Mouse (Mus musculus) left cerebral cortex, adult 2 months (tissue): ENCODE results near the gene Yeats2. TPM values are rescaled to one million over a fixed set of nuclear protein-coding genes. Genes with fewer than 3 reads are reported as not detected.
"Not testable (repeated sequence)": the region's sequence is repeated elsewhere in the genome, so short reads cannot be mapped to it uniquely, and the experiment has no call there.

Experiments used
- DNase-seq, 2 experiments: peaks; one replicate each; pipeline ENCODE4 v3.0.0; 2021 to 2022; ENCODE audit warnings: low spot score in 2 of 2, mixed read lengths in 1 of 2; ENCODE audit errors: extremely low spot score in 1 of 2
- H3K27ac ChIP-seq: fragments of 200-600 bp; 2 replicates; pipeline ENCODE4 v1.8.1; 2022
- H3K4me3 ChIP-seq: fragments of 200-600 bp; 2 replicates; pipeline ENCODE4 v1.8.1; 2022
- CTCF ChIP-seq: fragments of 200-600 bp; IDR thresholded peaks from 2 replicates; pipeline ENCODE4 v1.8.1; 2022; ENCODE audit warnings: antibody characterized with exemption, mild to moderate bottlenecking, moderate library complexity
- intact Hi-C: fragments of 180-260 bp; cut with DNase I; formaldehyde crosslinking; loops from one replicate; pipeline ENCODE4 v1.15.1; 2025
- long read RNA-seq, 2 experiments: library from polyadenylated mRNA; stranded (forward); transcript quantifications; one replicate each; pipeline ENCODE4 v2.0.0; 2021; ENCODE audit warnings: borderline mapping rate in 2 of 2
- total RNA-seq, 2 experiments: library from RNA; stranded (reverse); gene quantifications; 2 replicates each; pipeline ENCODE4 v1.2.3; 2021

Yeats2 gene
- total RNA-seq = 10 to 100 TPM; 42.7 to 42.8 TPM
- long read RNA-seq, experiment 1, full-length matches to known transcripts = 10 of 31 reads
- long read RNA-seq, experiment 1, partial matches to known transcripts = 4 of 31 reads
- long read RNA-seq, experiment 1, other reads (novel, unspliced or antisense) = 17 of 31 reads
- long read RNA-seq, experiment 2, full-length matches to known transcripts = 6 of 28 reads
- long read RNA-seq, experiment 2, partial matches to known transcripts = 8 of 28 reads
- long read RNA-seq, experiment 2, other reads (novel, unspliced or antisense) = 14 of 28 reads

DNA sequence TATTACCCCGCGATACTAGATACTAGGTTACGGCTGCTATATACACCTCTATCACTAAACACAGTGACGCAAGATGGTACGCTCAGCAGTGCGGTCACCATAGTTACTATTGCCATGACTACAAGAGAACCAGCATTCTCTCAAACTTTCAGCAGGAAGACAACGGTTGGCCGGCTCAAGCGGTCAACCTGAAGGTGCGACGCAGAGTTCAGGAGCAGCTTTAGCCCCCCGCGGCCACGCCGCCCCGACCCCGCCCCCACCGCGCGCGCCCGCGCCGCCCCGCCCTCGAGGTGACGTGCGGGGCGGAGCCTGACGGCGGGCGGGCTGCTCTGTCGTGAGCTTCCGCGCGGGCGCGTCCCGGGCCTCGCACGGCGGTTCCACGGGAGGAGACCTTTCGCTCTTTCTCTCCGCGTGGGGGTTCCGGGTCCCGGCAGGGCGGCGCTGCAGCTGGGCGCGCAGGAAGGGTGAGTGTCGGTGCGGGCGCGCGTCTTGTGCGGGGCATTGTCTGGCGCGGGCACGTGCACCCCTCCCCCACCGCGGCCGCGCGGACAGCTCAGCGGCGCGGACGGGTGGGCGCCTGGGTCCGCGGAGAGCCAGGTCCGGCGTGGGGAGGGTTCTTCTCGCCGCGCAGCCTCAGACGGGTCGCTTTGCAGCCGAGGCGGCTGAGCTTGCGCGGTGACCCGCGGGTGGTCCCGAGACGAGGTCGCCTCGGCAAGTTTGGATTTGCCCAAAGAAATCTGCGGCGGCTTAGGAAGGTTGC is at the start of gene Yeats2:
TSS of gene Yeats2 (plus strand) at position 292 of the 760 bp plus-strand sequence.
- peak; percentile 80 to 86 for DNase-seq
- intact Hi-C loops = loop anchor here (2.0 kb wide), 1 partner anchor 44 kb away; the partner anchor contains the start of gene Klhl24
- TF ChIP-seq CTCF = no peak; the same call in 1 of the 2 replicates
- H3K4me3 ChIP-seq = peak within 1 kb of the TSS; percentile 66
- peak within 1 kb of the TSS; percentile 97 for H3K27ac ChIP-seq

DNA sequence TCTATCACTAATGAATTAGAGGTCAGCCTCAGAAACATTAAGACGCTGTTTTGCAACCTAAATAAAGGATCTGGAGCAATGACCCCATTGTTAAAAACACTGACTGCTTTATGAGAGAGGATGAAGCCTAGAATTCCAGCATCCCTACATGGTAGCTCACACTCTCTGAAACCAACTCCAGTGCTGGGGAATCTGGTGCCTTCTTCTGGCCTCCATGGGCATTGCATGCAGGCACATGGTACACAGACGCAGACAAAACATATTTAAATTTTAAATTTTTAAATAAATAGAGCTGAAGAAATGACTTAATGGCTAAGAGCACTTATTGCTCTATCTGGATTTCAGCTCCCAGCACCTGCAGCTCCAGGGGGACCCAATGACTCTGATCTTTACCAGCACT is 44.9 kb upstream of the Yeats2 start:
- DNase-seq = no peak
- intact Hi-C loops = loop anchor here (2.0 to 10.0 kb wide), 3 partner anchors 45 to 374 kb away; partner anchors contain the start of gene Yeats2

DNA sequence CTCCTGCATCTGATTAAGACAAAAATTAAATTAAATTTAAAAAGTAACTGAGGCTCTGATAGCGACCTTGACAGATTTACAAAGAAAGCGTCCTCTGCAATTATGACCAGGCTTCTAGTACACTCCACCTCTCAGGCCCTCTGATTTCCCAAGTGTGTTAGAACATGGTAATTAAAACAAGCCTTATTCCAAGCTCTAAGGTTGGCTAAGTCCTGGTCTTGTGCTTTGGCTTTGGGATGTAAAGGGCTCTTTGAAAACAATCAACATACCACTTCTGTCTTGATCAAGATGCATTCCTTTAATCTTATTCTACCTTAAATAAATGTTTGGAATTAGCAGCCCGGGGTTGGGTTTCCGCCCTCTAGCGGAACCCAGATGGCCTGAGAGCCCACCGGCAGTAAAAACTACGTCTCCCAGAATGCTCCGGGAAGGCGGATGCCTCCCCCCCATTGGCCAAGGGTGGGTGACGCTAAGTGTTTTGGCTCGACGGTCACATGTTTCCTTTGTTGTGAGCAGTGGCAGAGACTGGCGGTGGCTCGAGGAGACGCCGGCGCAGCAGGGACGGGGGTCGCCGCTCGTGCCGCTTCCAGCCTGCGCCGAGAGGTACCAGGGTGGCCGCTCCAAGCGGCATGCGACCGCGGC is 43.7 kb upstream of the Yeats2 start, which contains the start of gene Klhl24:
TSS of gene Klhl24 (plus strand) at position 474 of the 642 bp plus-strand sequence.
- peak; percentile 87 for TF ChIP-seq CTCF
- intact Hi-C loops = loop anchor here (2.0 to 10.0 kb wide), 3 partner anchors 44 to 375 kb away; partner anchors contain the start of gene Yeats2
- peak within 1 kb of the TSS; percentile 99 for H3K4me3 ChIP-seq
- peak; percentile 90 to 94 for DNase-seq
- H3K27ac ChIP-seq = peak within 1 kb of the TSS; percentile 100

More for the DNA sequence above, 44.9 kb upstream of the Yeats2 start:
- Histone ChIP-seq H3K27ac (no peak overlapping the region), H3K4me3 (no peak overlapping the region)
- TF ChIP-seq CTCF = peak; percentile 40

DNA sequence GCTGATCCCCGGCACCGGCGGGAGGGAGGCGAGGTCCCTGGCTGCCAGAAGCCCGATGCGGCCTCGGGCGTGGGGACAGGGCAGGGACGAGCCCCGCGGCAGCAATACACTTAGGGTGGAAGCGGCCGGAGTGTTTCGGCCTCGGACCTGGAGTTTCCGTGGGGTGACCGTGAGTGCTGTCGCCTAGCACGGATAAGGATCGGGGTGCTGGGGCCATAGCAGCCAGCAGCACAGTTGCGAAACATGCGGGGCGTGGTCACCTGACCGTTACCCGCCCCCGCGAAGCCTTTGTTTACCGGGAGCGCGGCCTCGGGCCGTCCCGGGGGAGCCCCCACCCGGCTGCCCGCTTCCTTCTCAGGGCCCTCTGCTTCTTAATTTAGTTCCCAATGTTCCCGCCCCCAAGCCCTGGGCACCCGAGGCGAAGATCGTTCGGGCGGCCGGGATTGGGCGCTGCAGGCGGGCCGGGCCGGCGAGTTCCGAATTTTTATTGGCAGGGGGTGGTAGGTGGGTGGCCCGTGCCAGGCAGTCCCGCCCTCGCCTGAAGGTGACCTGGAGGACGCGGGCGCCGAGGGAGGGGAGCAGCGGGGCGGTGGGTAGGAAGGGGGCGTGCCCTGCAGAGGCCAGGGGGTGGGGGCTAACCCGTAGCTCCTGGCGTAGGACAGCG is 43.0 kb upstream of the Yeats2 start:
- DNase-seq = peak; percentile 85 to 90
- intact Hi-C loops = loop anchor here (2.0 to 10.0 kb wide), 3 partner anchors 43 to 376 kb away; partner anchors contain the start of gene Yeats2
- no peak for TF ChIP-seq CTCF
- peak overlapping the region; percentile 100 for H3K27ac ChIP-seq
- peak overlapping the region; percentile 99 for H3K4me3 ChIP-seq

DNA sequence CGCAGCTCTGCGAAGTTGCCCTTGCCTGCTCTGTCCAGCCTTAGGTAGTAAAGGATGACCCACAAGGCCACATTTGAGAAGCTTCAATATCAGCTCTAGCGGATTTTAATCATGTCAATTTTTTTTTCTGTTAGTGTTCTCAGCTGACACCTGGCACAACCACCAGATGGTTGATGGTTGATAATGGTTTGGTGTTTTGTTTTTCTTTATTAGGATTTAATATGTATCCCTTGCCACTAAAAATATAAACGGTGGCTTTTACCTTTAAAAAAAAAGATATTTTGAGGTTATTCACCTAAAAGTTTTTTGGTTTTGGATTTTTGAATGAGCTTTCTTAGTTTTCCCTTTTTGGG is 42.5 kb upstream of the Yeats2 start:
- TF ChIP-seq CTCF = no peak
- Histone ChIP-seq H3K4me3 (peak overlapping the region; percentile 99), H3K27ac (peak overlapping the region; percentile 100)
- intact Hi-C loops = loop anchor here (5.0 to 10.0 kb wide), 2 partner anchors 214 to 376 kb away; no protein-coding TSS in a partner anchor
- DNase-seq = no peak

DNA sequence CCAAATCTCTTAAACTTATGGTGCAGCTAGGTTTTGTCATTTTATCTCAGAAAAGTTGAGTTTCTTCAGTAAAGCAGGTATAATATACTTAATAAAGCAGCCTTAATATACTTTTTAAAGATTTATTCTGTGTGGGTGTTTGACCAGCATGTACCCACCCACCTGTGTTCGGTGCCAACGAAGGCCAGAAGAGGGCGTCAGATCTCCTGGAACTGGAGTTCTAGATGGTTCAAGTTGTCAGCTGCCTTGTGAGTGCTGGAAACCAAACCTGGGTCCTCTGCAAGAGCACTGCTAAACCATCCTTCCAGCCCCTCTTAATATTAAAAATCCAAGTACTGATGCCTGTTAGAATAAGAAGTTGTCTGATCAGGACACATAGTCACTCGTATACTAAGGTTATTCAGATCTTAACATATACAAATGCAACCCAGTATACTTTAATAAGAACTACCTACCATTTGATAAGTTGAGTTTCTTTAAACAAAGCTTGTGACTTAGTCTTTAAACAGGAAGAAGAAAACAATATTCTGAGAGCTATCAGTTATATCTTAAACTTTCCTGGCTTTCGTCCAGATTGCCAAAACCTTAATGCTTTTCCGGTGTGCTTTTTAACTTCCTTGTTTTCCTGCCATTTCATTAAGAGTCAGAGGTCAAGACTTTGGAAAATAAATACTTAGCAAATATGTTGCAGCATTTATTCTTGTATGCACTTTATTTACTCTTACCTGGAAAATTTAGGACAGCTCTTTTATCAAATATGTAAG is 41.8 kb upstream of the Yeats2 start:
- intact Hi-C loops = loop anchor here (5.0 to 10.0 kb wide), 2 partner anchors 214 to 377 kb away; no protein-coding TSS in a partner anchor

DNA sequence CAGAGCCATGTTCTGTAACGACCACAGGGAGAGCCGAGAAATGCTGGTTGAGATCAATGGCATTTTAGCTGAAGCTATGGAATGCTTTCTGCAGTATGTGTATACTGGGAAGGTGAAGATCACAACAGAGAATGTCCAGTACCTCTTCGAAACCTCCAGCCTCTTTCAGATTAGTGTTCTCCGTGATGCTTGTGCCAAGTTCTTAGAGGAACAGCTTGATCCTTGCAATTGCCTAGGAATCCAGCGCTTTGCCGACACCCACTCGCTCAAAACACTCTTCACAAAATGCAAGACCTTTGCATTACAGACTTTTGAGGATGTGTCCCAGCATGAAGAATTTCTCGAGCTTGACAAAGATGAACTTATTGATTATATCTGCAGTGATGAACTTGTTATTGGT is 33.9 kb upstream of the Yeats2 start:
- no peak for DNase-seq
- no peak overlapping the region for H3K4me3 ChIP-seq
- intact Hi-C loops = no loop called here
- TF ChIP-seq CTCF = no peak
- H3K27ac ChIP-seq = no peak overlapping the region

More for the DNA sequence above, 41.8 kb upstream of the Yeats2 start:
- no peak; the same call in none of the 2 replicates for TF ChIP-seq CTCF
- DNase-seq = no peak
- Histone ChIP-seq H3K27ac (no peak overlapping the region; the same call in 1 of the 2 replicates), H3K4me3 (no peak overlapping the region; the same call in 1 of the 2 replicates)

DNA sequence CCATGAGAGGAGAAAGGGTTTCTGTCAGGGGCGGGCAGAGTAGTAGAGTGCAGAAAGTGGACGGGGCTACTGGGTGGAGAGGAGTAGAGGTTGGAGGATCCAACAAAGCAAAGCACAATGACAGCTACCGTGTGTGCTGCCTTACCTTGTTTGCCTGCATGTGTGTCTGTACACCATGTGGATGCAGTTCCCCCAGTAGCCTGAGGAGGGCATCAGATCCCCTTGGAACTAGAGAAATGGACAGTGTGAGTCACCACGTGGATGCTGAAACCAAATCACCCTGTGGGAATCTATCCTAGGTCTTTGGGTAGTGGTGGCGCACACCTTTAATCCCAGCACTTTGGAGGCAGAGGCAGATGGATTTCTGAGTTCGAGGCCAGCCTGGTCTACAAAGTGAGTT is 31.9 kb upstream of the Yeats2 start:
- Histone ChIP-seq H3K4me3 (no peak overlapping the region), H3K27ac (no peak overlapping the region)
- intact Hi-C loops = no loop called here
- TF ChIP-seq CTCF = peak; percentile 7
- DNase-seq = no peak

DNA sequence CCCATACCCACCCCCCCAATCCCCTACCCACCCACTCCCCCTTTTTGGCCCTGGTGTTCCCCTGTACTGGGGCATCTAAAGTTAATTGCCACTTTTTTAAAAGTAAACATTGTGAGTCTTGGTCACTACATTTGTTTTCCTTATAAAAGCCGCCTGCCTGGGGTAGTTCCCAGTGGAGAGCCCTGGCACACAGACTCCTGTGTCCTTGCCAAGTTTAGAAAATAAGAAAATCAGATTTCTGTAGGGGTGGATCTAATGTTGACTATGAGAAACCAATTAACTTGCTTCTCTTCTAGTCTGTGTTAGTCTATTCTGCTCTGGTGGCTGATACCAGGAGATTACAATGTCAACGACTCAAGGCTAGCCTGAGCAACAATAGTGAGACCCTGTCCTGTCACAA is 28.2 kb upstream of the Yeats2 start:
- TF ChIP-seq CTCF = no peak
- DNase-seq = no peak
- intact Hi-C loops = no loop called here

DNA sequence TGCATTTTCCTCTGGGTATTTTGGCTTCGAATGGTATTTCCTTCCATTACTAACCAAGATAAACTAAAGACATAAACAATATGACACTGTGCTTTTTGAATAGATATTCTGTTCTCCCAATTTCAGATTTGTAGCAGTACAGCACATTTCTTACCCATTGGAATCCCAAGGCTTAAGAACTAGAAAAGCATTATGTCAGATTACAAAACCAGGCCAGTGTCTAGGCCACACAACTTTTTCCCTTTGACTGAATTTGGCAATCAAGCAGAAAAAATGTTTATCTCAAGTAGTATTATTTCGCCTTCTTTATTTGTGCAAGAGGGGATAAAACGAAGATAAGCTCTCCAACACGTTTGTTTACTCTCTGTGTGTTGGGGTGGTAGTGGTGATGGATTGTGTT is 24.8 kb upstream of the Yeats2 start:
- no peak overlapping the region for H3K27ac ChIP-seq
- no peak for DNase-seq
- H3K4me3 ChIP-seq = no peak overlapping the region
- intact Hi-C loops = no loop called here
- no peak for TF ChIP-seq CTCF

More for the DNA sequence above, 28.2 kb upstream of the Yeats2 start:
- H3K27ac ChIP-seq = no peak overlapping the region
- no peak overlapping the region for H3K4me3 ChIP-seq

DNA sequence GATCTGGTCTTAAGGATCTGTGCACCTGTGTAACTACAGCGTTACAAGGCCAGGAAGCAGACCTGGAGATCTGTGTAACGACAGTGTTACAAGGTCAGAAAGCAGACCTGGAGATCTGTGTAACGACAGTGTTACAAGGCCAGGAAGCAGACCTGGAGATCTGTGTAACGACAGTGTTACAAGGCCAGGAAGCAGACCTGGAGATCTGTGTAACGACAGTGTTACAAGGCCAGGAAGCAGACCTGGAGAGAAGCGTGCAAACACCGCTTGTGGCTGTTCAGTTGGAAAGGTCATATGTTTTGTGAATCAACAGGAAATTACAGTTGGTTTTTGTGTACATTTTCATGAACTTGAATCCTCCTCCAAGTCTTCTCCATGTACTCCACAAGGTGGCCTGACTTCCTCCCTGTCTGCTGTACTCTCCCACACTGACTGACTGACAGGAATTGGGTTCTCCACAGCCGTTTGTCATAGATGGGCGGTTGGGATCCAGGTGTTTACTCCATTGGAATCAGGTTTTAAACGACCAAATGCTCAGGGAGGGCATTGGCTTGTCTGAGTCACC is 14.5 kb upstream of the Yeats2 start:
- intact Hi-C loops, DNase-seq, H3K4me3 ChIP-seq, H3K27ac ChIP-seq: not testable (repeated sequence)
